Mouse (Mus musculus): ENCODE results near the gene Pdpr. TPM values are rescaled to one million over a fixed set of nuclear protein-coding genes. Genes with fewer than 3 reads are reported as not detected.
"Not testable (repeated sequence)": the region's sequence is repeated elsewhere in the genome, so short reads cannot be mapped to it uniquely, and the experiment has no call there.

Pdpr gene
- 10 to 100 TPM; 38.3 to 44.7 TPM for total RNA-seq (2021)
- long read RNA-seq, experiment 1, full-length matches to known transcripts: 1 of 5 reads
- long read RNA-seq, experiment 1, partial matches to known transcripts: 1 of 5 reads
- long read RNA-seq, experiment 1, other reads (novel, unspliced or antisense): 3 of 5 reads
- long read RNA-seq, experiment 2, partial matches to known transcripts: 0 of 4 reads
- long read RNA-seq, experiment 2, other reads (novel, unspliced or antisense): 4 of 4 reads

- DNase-seq: peak; percentile 95 to 98
Observed at GRCm38 (mm10) chr8:111093865-111094718, at the start of gene Pdpr. Pdpr (plus strand) TSS chr8:111094630.

DNA sequence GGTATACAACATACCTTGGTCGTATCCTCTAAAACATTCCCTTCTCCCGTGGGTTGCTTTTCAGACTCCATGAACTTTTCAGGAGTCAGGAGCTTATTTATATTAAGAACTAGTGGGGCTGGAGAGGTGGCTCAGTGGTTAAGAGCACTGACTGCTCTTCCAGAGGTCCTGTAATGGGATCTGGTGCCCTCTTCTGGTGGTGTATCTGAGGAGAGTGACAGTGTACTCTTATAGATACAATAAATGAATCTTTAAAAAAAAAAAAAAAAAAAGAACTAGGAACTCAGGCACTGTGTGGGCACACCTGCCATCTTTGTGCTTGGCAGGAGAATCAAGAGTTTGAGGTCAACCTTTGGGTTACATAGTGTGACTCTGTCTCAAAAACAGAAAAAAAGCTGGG lies 45.7 kb upstream of the Pdpr start:
- no peak for DNase-seq

GRCm38 (mm10) chr8:111049106-111049505 lies 45.3 kb upstream of the Pdpr start:
- DNase-seq: no peak

GRCm38 (mm10) chr8:111053827-111054518 lies 40.5 kb upstream of the Pdpr start:
- DNase-seq: peak; percentile 49 to 55

GRCm38 (mm10) chr8:111055031-111055634 lies 39.3 kb upstream of the Pdpr start:
- no peak for DNase-seq

- DNase-seq: no peak
Observed at GRCm38 (mm10) chr8:111055661-111056060, 38.8 kb upstream of the Pdpr start.

DNA sequence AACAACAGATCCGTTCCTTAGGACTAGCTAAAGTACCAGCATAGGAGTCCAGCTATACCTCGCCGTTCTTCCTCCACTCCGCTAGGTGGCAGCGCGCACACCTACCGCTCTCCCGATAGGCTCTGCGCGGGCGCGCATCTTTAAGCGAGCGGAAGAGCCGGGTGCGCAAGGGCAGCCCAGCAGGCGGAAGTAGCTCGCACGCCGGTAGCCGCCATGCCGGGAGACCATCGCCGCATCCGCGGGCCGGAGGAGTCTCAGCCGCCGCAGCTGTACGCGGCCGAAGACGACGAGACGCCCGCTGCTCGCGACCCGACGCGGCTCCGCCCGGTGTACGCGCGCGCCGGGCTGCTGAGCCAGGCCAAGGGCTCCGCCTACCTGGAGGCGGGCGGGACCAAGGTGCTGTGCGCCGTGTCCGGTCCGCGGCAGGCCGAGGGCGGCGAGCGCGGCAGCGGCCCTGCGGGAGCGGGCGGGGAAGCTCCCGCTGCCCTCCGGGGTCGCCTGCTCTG lies 38.2 kb upstream of the Pdpr start, which contains the start of gene Exosc6:
Gene Exosc6, plus strand, starts transcription at position 182 of the 506 bp plus-strand sequence.
- DNase-seq: peak; percentile 93

- DNase-seq: peak; percentile 68 to 75
Observed at GRCm38 (mm10) chr8:111056691-111057293, 37.6 kb upstream of the Pdpr start.

DNA sequence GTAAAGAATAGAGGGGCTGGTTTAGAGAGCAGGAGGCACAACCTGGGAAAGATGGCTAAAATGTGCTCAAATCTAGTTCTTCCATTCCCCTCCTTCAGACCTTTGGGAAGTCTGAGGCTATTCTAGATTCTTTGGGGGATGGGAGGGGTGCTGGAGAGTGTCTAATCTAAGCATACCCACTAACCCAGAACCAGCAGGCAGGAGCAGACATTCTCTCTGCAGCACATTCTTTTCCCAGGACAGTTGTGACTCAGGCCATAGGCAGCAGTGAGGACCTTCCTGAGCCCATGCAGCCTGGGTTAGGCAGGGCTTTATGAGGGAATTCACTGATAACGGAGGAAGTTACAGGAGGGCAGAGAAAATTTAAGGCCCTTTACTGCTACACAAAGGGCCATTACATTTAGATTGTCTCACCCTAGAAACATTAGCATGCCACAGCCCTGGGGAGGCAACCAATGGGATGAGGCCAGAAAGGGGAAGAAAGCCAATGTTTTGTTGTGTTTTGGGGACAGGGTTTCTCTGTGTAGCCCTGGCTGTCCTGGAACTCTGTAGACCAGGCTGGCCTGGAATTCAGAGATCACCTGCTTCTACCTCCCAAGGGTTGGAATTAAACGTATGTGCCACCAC lies 35.4 kb upstream of the Pdpr start:
- no peak for DNase-seq

- no peak for DNase-seq
Observed at GRCm38 (mm10) chr8:111061688-111062071, 32.8 kb upstream of the Pdpr start.

DNA sequence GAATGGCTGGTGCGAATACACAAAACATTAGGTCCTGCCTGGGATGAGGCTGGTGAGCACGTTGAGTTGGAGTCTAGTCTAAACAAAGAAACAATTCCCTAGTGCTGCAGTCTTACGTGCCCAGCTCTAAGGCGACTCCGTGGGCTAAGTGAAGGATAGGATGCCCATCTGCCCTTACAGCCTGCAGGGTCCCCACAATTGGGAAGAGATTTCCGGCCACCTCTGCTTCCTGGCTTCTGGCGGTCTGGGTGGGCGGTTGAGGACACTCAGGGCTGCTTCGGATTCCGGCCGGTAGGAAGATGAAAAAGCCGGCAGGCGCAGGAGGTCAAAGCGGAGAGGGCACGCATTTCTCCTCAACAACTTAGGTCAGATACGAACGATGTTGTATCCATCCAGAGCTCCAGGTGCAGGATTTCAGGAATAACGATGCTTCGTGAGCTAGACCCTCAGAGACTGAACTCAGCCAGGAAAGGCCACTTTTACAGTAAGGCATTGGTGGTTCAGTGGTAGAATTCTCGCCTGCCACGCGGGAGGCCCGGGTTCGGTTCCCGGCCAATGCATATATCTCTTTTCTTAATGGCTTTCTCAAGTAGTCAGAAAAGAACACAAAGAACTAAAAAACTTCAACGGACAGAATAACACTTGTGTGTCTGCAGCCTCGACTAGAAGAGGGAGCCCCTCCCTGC lies 32.2 kb upstream of the Pdpr start:
- DNase-seq: peak; percentile 84 to 87

GRCm38 (mm10) chr8:111062893-111063292 lies 31.5 kb upstream of the Pdpr start:
- DNase-seq: no peak

DNA sequence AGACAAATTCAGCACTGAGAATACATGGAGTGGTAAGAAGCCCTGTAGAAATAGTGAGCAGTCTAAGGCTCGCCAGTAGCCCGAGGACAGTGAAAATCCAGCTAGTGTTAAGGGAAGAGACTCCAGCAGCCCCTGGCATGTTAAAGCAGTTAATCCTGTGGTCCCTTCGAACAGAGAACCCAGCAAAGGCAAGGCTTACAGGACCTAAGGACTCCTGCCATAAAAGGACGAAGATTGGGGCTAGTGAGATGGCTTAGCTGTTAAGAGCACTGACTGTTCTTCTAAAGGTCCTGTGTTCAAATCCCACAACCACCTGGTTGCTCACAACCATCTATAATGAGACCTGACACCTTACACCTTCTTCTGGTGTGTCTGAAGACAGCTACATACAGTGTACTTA lies 28.1 kb upstream of the Pdpr start:
- no peak for DNase-seq

DNA sequence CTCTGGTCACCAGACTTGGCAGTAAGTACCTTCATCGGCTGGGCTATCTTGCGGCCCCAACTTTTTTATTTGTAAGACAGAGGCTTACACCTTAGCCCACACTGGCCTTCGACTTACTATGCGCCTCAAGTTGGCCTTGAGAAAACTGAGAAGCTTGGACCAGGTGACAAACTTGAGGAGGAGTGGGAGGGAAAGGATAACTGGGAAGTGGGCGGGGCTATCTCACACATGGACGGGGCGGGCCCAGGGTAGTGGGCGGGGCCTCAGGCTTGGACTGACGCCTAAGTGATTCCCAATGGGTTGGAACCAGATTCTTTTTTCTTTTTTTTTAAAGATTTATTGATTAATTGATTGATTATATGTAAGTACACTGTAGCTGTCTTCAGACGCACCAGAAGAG lies 27.0 kb upstream of the Pdpr start:
- DNase-seq: no peak

- DNase-seq: not testable (repeated sequence)
Observed at GRCm38 (mm10) chr8:111068660-111069059, 25.8 kb upstream of the Pdpr start.

DNA sequence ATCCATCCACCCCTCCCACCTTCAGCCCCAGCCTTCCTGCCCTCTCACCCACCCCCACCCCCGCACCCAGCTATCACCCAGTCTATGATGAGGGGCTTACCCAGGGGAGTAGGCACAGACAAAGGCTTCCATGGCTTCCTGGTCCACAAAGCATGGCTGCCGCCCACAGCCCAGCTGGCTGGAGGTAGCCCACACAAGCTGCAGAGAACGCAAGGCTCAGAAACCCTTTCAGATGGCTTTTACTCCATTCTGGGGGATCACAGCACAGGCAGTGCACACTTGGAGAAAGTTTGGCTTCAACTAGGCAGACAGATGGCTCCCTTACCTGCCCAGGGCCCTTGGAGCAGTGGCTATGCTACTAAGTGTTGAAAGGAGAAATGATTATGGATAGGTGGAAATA lies 18.5 kb upstream of the Pdpr start:
- DNase-seq: no peak

GRCm38 (mm10) chr8:111079461-111079860 lies 15.0 kb upstream of the Pdpr start:
- DNase-seq: no peak

DNA sequence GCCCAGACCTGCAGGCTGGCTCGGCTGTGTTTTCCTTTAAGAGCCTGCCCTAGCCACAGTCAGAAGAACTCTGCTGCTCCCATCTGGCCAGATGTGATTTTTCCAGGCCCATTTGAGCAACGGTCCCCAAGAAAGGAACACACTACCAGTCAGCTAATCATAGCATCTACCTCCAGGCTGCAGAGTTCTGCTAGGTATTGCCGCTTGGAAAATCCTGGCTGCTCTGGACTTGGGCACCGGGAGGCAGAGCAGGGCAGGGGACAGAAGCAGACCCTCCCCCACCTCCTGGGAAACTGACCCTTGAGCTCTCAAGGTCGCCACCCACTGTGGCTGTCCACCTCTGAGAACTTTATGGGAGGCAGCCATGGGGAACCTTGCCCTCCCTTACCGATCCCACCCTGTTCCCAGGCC lies 14.6 kb upstream of the Pdpr start:
- peak; percentile 55 to 64 for DNase-seq

DNA sequence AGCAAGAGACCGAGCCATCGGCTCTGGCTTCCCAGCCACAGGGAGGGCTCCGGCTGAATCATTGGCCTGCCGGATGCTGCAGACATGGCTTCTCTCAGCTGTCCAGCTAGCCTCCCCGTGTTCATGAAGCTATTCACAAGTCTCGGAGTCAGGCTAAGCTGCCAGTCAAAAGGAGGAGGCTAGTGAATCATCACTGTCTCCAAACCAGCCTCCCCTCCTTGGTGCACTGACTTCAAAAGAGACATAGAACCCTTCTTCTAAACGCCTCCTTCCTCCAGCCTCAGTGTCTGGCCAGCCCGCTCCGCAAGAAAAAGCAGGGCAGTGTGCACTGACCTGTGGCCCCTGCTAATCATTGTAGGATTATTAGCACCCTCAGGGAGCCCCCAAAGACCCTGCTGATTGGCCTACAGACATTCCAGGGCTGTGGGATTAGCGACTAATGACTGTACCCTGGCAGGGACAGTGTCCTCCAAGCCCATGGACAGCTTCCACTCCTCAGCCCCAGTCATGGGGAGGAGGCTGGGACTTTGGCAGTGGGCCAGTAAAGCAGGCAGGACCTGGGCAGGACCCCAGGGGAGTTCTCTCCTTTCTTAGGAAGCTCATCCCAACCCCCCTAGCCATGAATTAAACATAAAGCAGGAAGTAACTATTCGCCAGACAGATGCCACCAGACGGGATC lies 12.7 kb upstream of the Pdpr start:
- DNase-seq: no peak

DNA sequence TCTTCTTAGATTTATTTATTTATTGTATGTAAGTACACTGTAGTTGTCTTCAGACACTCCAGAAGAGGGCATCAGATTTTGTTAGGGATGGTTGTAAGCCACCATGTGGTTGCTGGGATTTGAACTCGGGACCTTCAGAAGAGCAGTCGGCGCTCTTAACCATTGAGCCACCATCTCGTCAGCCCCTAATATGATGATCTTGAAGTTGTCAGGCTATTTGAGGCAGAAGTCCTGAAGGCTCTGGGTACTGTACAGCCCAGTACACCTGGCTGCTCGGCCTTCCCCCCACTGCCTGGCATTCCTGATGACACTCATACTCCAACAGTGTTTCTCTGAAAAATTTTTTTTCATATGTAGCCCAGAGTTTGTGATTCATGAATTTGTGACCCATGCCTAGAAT lies 10.5 kb upstream of the Pdpr start:
- DNase-seq: not testable (repeated sequence)
